Mouse (Mus musculus) heart, embryonic 14.5 days (tissue): ENCODE data around the gene Tas2r138. TPM values are rescaled to one million over a fixed set of nuclear protein-coding genes. Genes with fewer than 3 reads are reported as not detected.

ENCODE experiments used
- ATAC-seq: fragments of 200-750 bp; cut with Nextera tagmentation; 2 replicates; pipeline ENCODE4 v1.8.0; 2017; ENCODE audit warnings: low read depth, moderate TSS enrichment; ENCODE audit not compliant: insufficient number of reproducible peaks, insufficient read depth, low FRiP score
- H3K27ac ChIP-seq, 2 experiments: fragments of 200-500 bp in 1 of 2; fragments of 300-500 bp in 1 of 2; sonication (generic) in 1 of 2; replicated peaks in 1 of 2; 2 replicates each; pipeline ENCODE4 v1.5.1; 2012 to 2014; ENCODE audit warnings: low read depth in 2 of 2, low read length in 2 of 2, control low read depth in 1 of 2, mild to moderate bottlenecking in 1 of 2, mixed read lengths in 1 of 2; ENCODE audit not compliant: control insufficient read depth in 1 of 2, insufficient read depth in 1 of 2
- H3K27me3 ChIP-seq: fragments of 300-500 bp; sonication (generic); 2 replicates; pipeline ENCODE4 v1.6.1; 2014; ENCODE audit warnings: mild to moderate bottlenecking, low read length, control low read depth; ENCODE audit not compliant: control insufficient read depth, insufficient read depth
- H3K36me3 ChIP-seq: fragments of 300-500 bp; sonication (generic); 2 replicates; pipeline ENCODE4 v1.6.1; 2014; ENCODE audit warnings: mild to moderate bottlenecking, control low read depth, low read length, mixed read lengths; ENCODE audit not compliant: control insufficient read depth, insufficient read depth
- H3K4me1 ChIP-seq, 2 experiments: fragments of 200-500 bp in 1 of 2; fragments of 300-500 bp in 1 of 2; sonication (generic) in 1 of 2; 2 replicates each; pipeline ENCODE4 v1.6.1; 2012 to 2014; ENCODE audit warnings: low read length in 2 of 2, control low read depth in 1 of 2, mixed read lengths in 1 of 2; ENCODE audit not compliant: control insufficient read depth in 2 of 2, insufficient read depth in 2 of 2
- H3K4me2 ChIP-seq: fragments of 300-500 bp; sonication (generic); 2 replicates; pipeline ENCODE4 v1.6.1; 2014; ENCODE audit warnings: mild to moderate bottlenecking, low read length
- H3K4me3 ChIP-seq, 2 experiments: fragments of 200-500 bp in 1 of 2; fragments of 300-500 bp in 1 of 2; sonication (generic) in 1 of 2; 2 replicates each; pipeline ENCODE4 v1.5.1; 2012 to 2014; ENCODE audit warnings: low read length in 2 of 2, mild to moderate bottlenecking in 2 of 2, control low read depth in 1 of 2, low read depth in 1 of 2, moderate library complexity in 1 of 2; ENCODE audit not compliant: control insufficient read depth in 1 of 2, insufficient read depth in 1 of 2
- H3K9ac ChIP-seq: fragments of 300-500 bp; sonication (generic); 2 replicates; pipeline ENCODE4 v1.6.1; 2014; ENCODE audit warnings: mild to moderate bottlenecking, low read length
- H3K9me3 ChIP-seq: fragments of 300-500 bp; sonication (generic); 2 replicates; pipeline ENCODE4 v1.6.1; 2016; ENCODE audit warnings: low read length, control low read depth; ENCODE audit not compliant: control insufficient read depth
- WGBS: fragments of 180-500 bp; shearing (Covaris S2); extraction: QIAGEN DNeasy Blood & Tissue Kit; methylation state at CpG from one replicate; pipeline ENCODE4 v1.1.7; 2014; 5-methylcytosine and 5-hydroxymethylcytosine counted together
- polyA plus RNA-seq: library from polyadenylated mRNA; unstranded; fragments of >200 nt; fragmentation: Nextera tagmentation; extraction: Ambion mirVana; gene quantifications from 2 replicates; pipeline ENCODE4 v1.2.1, GENCODE M21; 2014

Tas2r138 gene
- polyA plus RNA-seq = not detected in 2 replicates

- no peaks in the 10 kb centered on the region for H3K27me3 ChIP-seq
- no peak for ATAC-seq
- no peaks in the 10 kb centered on the region for H3K9me3 ChIP-seq
- 79% methylated on average over 4 of the region's 4 CpGs for WGBS
- H3K9ac ChIP-seq = no peak within 1 kb of the TSS
- H3K4me3 ChIP-seq = no peak within 1 kb of the TSS
- H3K36me3 ChIP-seq = no peaks in the 10 kb centered on the region
- H3K4me2 ChIP-seq = no peak within 1 kb of the TSS
- H3K4me1 ChIP-seq = no peaks in the 10 kb centered on the region
- no peak within 1 kb of the TSS for H3K27ac ChIP-seq
These were observed at the start of gene Tas2r138 for GRCm38 (mm10) chr6:40613260-40613852. Gene Tas2r138 (minus strand): TSS chr6:40613310.

- H3K4me2 ChIP-seq = no peak overlapping the region
- H3K27me3 ChIP-seq = no peaks in the 10 kb centered on the region
- ATAC-seq = no peak
- H3K9me3 ChIP-seq = no peaks in the 10 kb centered on the region
- H3K4me1 ChIP-seq = no peaks in the 10 kb centered on the region
- no peaks in the 10 kb centered on the region for H3K36me3 ChIP-seq
- H3K4me3 ChIP-seq = no peak overlapping the region
- 30% methylated on average over 2 of the region's 2 CpGs for WGBS
- no peak overlapping the region for H3K27ac ChIP-seq
- H3K9ac ChIP-seq = no peak overlapping the region
These were observed 47.8 kb upstream of the Tas2r138 start for GRCm38 (mm10) chr6:40660930-40661329.

GRCm38 (mm10) chr6:40650953-40651352, 37.8 kb upstream of the Tas2r138 start:
- H3K27me3 ChIP-seq = no peaks in the 10 kb centered on the region
- H3K36me3 ChIP-seq = no peaks in the 10 kb centered on the region
- no peak overlapping the region for H3K4me2 ChIP-seq
- H3K9ac ChIP-seq = no peak overlapping the region
- no peaks in the 10 kb centered on the region for H3K9me3 ChIP-seq
- WGBS = 74% methylated on average over 1 of the region's 1 CpGs
- no peak for ATAC-seq
- no peaks in the 10 kb centered on the region for H3K4me1 ChIP-seq
- H3K27ac ChIP-seq = no peak overlapping the region
- no peak overlapping the region for H3K4me3 ChIP-seq

- H3K4me1 ChIP-seq = no peaks in the 10 kb centered on the region
- no peak overlapping the region for H3K27ac ChIP-seq
- H3K36me3 ChIP-seq = no peaks in the 10 kb centered on the region
- 73% methylated on average over 8 of the region's 8 CpGs for WGBS
- H3K27me3 ChIP-seq = no peaks in the 10 kb centered on the region
- no peaks in the 10 kb centered on the region for H3K9me3 ChIP-seq
- no peak overlapping the region for H3K9ac ChIP-seq
- no peak overlapping the region for H3K4me3 ChIP-seq
- H3K4me2 ChIP-seq = no peak overlapping the region
- ATAC-seq = no peak
These were observed 32.6 kb upstream of the Tas2r138 start for GRCm38 (mm10) chr6:40645701-40646100.

GRCm38 (mm10) chr6:40640710-40641538, 27.8 kb upstream of the Tas2r138 start:
- Histone ChIP-seq H3K4me3 (no peak overlapping the region), H3K36me3 (no peaks in the 10 kb centered on the region), H3K9me3 (no peaks in the 10 kb centered on the region), H3K27ac (no peak overlapping the region), H3K9ac (no peak overlapping the region), H3K4me2 (no peak overlapping the region), H3K4me1 (no peaks in the 10 kb centered on the region), H3K27me3 (no peaks in the 10 kb centered on the region)
- 49% methylated on average over 8 of the region's 8 CpGs for WGBS
- ATAC-seq = no peak

GRCm38 (mm10) chr6:40637755-40638154, 24.6 kb upstream of the Tas2r138 start:
- ATAC-seq = no peak
- H3K9ac ChIP-seq = no peak overlapping the region
- WGBS = 88% methylated on average over 5 of the region's 5 CpGs

GRCm38 (mm10) chr6:40635559-40635958, 22.4 kb upstream of the Tas2r138 start:
- H3K4me1 ChIP-seq = no peaks in the 10 kb centered on the region
- no peaks in the 10 kb centered on the region for H3K36me3 ChIP-seq
- H3K27me3 ChIP-seq = no peaks in the 10 kb centered on the region
- H3K9ac ChIP-seq = no peak overlapping the region
- H3K9me3 ChIP-seq = no peaks in the 10 kb centered on the region
- no peak overlapping the region for H3K27ac ChIP-seq
- no peak for ATAC-seq
- H3K4me2 ChIP-seq = no peak overlapping the region
- 67% methylated on average over 6 of the region's 6 CpGs for WGBS
- H3K4me3 ChIP-seq = no peak overlapping the region

More at GRCm38 (mm10) chr6:40637755-40638154, 24.6 kb upstream of the Tas2r138 start:
- Histone ChIP-seq H3K27me3 (no peaks in the 10 kb centered on the region), H3K4me1 (no peaks in the 10 kb centered on the region), H3K27ac (no peak overlapping the region), H3K36me3 (no peaks in the 10 kb centered on the region), H3K4me2 (no peak overlapping the region), H3K4me3 (no peak overlapping the region), H3K9me3 (no peaks in the 10 kb centered on the region)
